Mouse (Mus musculus): ENCODE data around the gene Cstl1.

DNA sequence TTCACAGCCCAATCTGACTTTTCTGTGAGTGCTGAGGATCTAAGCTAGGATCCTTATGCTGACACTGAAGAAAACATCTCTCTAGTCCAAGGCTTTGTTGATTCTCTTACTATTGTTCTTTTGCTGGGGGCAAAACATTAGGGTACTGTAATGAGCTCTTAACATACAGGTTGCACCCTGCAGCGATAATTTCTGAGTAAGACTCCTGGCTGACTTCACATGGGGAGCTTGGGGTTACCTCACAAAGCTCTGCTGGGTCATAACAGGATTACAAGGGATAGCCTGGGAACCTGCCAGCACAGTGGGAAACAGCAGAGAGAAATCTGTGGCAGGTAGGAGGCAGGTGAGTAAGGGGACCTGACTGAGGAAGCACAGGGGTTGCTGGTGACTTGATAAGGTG lies at the start of gene Cstl1:
- no peak for TF ChIP-seq POLR2A (IDR thresholded peaks at IDR 0.05; ENCODE audit: control insufficient read depth, extremely low read depth, insufficient read depth, low read length, poor library complexity)
- TF ChIP-seq CTCF (IDR thresholded peaks at IDR 0.05; ENCODE audit: borderline replicate concordance, control insufficient read depth, extremely low read depth, insufficient read depth, low read length, poor library complexity), result no peak
